Mouse (Mus musculus) spleen, adult 2 months (tissue): Measurements from ENCODE around the gene Dusp3.

Experiments used
- CTCF ChIP-seq: fragments of 200-500 bp; IDR thresholded peaks from 2 replicates; pipeline ENCODE4 v1.5.1; 2011; ENCODE audit warnings: mild to moderate bottlenecking, inconsistent platforms; ENCODE audit not compliant: insufficient read depth, insufficient read length, insufficient replicate concordance; ENCODE audit errors: extremely low read depth
- POLR2A ChIP-seq: fragments of 200-500 bp; IDR thresholded peaks from 2 replicates; pipeline ENCODE4 v1.6.1; 2011; ENCODE audit warnings: low read depth, low read length, inconsistent platforms

DNA sequence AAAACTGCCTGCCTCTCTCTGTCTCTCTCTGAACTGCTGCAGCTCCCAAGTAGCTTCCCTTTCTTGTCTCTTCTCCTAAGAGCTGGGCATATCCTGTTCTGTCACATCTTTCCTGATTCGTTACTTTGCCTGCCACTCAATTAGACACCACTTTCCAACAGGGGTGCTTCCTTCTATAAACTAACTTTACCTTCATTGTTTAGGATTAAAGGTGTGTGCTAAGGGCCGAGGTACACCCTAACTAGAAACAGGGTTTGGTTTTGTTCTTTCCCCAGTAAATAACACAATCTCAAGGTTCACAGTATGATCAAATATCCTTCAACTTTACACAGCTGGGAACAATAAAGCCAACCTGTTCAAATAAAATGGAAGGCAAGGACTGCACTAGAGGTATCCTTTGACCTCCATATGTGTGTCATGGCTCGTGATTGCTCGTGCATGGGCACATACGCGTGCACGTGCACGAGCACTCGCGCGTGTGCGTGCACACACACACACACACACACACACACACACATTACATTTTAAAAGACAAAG is 46.3 kb upstream of the Dusp3 start:
- TF ChIP-seq CTCF (no peak), POLR2A (no peak)
